Mouse (Mus musculus) layer of hippocampus, adult 18-20 months (tissue): ENCODE data around the gene Elp6. TPM values are rescaled to one million over a fixed set of nuclear protein-coding genes. Genes with fewer than 3 reads are reported as not detected.
"Not testable (repeated sequence)": the region's sequence is repeated elsewhere in the genome, so short reads cannot be mapped to it uniquely, and the experiment has no call there.

Source experiments
- DNase-seq, 2 experiments: peaks; one replicate each; pipeline ENCODE4 v3.0.0; 2022; ENCODE audit warnings: low spot score in 2 of 2
- total RNA-seq, 2 experiments: library from RNA; stranded (reverse); gene quantifications; 2 replicates each; pipeline ENCODE4 v1.2.3; 2021

Elp6 gene
- total RNA-seq, 2 experiments from 2014 or later, result 11.1 to 11.8 TPM

GRCm38 (mm10) chr9:110315904-110316303, 10.9 kb downstream of the Elp6 start:
- no peak for DNase-seq

- no peak for DNase-seq
These were observed 11.5 kb downstream of the Elp6 start for GRCm38 (mm10) chr9:110316503-110316902.

GRCm38 (mm10) chr9:110320769-110321168, 15.8 kb downstream of the Elp6 start:
- DNase-seq, result no peak

GRCm38 (mm10) chr9:110322972-110323371, 18.0 kb downstream of the Elp6 start:
- DNase-seq, result no peak

GRCm38 (mm10) chr9:110324181-110324580, 19.2 kb downstream of the Elp6 start:
- DNase-seq, result no peak

GRCm38 (mm10) chr9:110328178-110328577, 23.2 kb downstream of the Elp6 start:
- DNase-seq, result no peak

GRCm38 (mm10) chr9:110328946-110329630, 24.1 kb downstream of the Elp6 start:
- no peak for DNase-seq

GRCm38 (mm10) chr9:110329655-110330054, 24.7 kb downstream of the Elp6 start:
- no peak for DNase-seq

GRCm38 (mm10) chr9:110330341-110330740, 25.4 kb downstream of the Elp6 start:
- DNase-seq, result no peak

- not testable (repeated sequence) for DNase-seq
These were observed 25.9 kb downstream of the Elp6 start for GRCm38 (mm10) chr9:110330913-110331312.

- DNase-seq, result peak; percentile 95 to 98
These were observed 28.3 kb downstream of the Elp6 start, which contains the start of gene Scap for GRCm38 (mm10) chr9:110333135-110333895. Gene Scap, plus strand, starts transcription at chr9:110333288.

GRCm38 (mm10) chr9:110333896-110334259, 28.9 kb downstream of the Elp6 start:
- no peak for DNase-seq

GRCm38 (mm10) chr9:110334849-110335248, 29.9 kb downstream of the Elp6 start:
- no peak for DNase-seq

- DNase-seq, result no peak
These were observed 35.2 kb downstream of the Elp6 start for GRCm38 (mm10) chr9:110340037-110340750.

- no peak for DNase-seq
These were observed 37.0 kb downstream of the Elp6 start for GRCm38 (mm10) chr9:110342008-110342407.

- no peak for DNase-seq
These were observed 38.8 kb downstream of the Elp6 start for GRCm38 (mm10) chr9:110343805-110344204.

- DNase-seq, result no peak
These were observed 40.2 kb downstream of the Elp6 start for GRCm38 (mm10) chr9:110345057-110345739.

GRCm38 (mm10) chr9:110348899-110349298, 43.9 kb downstream of the Elp6 start:
- no peak for DNase-seq

- DNase-seq, result no peak
These were observed 45.2 kb downstream of the Elp6 start for GRCm38 (mm10) chr9:110350188-110350587.

- DNase-seq, result no peak
These were observed 45.6 kb downstream of the Elp6 start for GRCm38 (mm10) chr9:110350612-110351011.

- no peak for DNase-seq
These were observed 46.4 kb downstream of the Elp6 start for GRCm38 (mm10) chr9:110351350-110351749.
